Mouse (Mus musculus) heart, embryonic 14.5 days (tissue): ENCODE measurements around the gene Serpinb6b. TPM values are rescaled to one million over a fixed set of nuclear protein-coding genes. Genes with fewer than 3 reads are reported as not detected.
"Not testable (repeated sequence)": the region's sequence is repeated elsewhere in the genome, so short reads cannot be mapped to it uniquely, and the experiment has no call there.

Source experiments
- ATAC-seq: fragments of 200-750 bp; cut with Nextera tagmentation; 2 replicates; pipeline ENCODE4 v1.8.0; 2017; ENCODE audit warnings: low read depth, moderate TSS enrichment; ENCODE audit not compliant: insufficient number of reproducible peaks, insufficient read depth, low FRiP score
- H3K27ac ChIP-seq, 2 experiments: fragments of 200-500 bp in 1 of 2; fragments of 300-500 bp in 1 of 2; sonication (generic) in 1 of 2; replicated peaks in 1 of 2; 2 replicates each; pipeline ENCODE4 v1.5.1; 2012 to 2014; ENCODE audit warnings: low read depth in 2 of 2, low read length in 2 of 2, control low read depth in 1 of 2, mild to moderate bottlenecking in 1 of 2, mixed read lengths in 1 of 2; ENCODE audit not compliant: control insufficient read depth in 1 of 2, insufficient read depth in 1 of 2
- H3K27me3 ChIP-seq: fragments of 300-500 bp; sonication (generic); 2 replicates; pipeline ENCODE4 v1.6.1; 2014; ENCODE audit warnings: mild to moderate bottlenecking, low read length, control low read depth; ENCODE audit not compliant: control insufficient read depth, insufficient read depth
- H3K36me3 ChIP-seq: fragments of 300-500 bp; sonication (generic); 2 replicates; pipeline ENCODE4 v1.6.1; 2014; ENCODE audit warnings: mild to moderate bottlenecking, control low read depth, low read length, mixed read lengths; ENCODE audit not compliant: control insufficient read depth, insufficient read depth
- H3K4me1 ChIP-seq, 2 experiments: fragments of 200-500 bp in 1 of 2; fragments of 300-500 bp in 1 of 2; sonication (generic) in 1 of 2; 2 replicates each; pipeline ENCODE4 v1.6.1; 2012 to 2014; ENCODE audit warnings: low read length in 2 of 2, control low read depth in 1 of 2, mixed read lengths in 1 of 2; ENCODE audit not compliant: control insufficient read depth in 2 of 2, insufficient read depth in 2 of 2
- H3K4me2 ChIP-seq: fragments of 300-500 bp; sonication (generic); 2 replicates; pipeline ENCODE4 v1.6.1; 2014; ENCODE audit warnings: mild to moderate bottlenecking, low read length
- H3K4me3 ChIP-seq, 2 experiments: fragments of 200-500 bp in 1 of 2; fragments of 300-500 bp in 1 of 2; sonication (generic) in 1 of 2; 2 replicates each; pipeline ENCODE4 v1.5.1; 2012 to 2014; ENCODE audit warnings: low read length in 2 of 2, mild to moderate bottlenecking in 2 of 2, control low read depth in 1 of 2, low read depth in 1 of 2, moderate library complexity in 1 of 2; ENCODE audit not compliant: control insufficient read depth in 1 of 2, insufficient read depth in 1 of 2
- H3K9ac ChIP-seq: fragments of 300-500 bp; sonication (generic); 2 replicates; pipeline ENCODE4 v1.6.1; 2014; ENCODE audit warnings: mild to moderate bottlenecking, low read length
- H3K9me3 ChIP-seq: fragments of 300-500 bp; sonication (generic); 2 replicates; pipeline ENCODE4 v1.6.1; 2016; ENCODE audit warnings: low read length, control low read depth; ENCODE audit not compliant: control insufficient read depth
- WGBS: fragments of 180-500 bp; shearing (Covaris S2); extraction: QIAGEN DNeasy Blood & Tissue Kit; methylation state at CpG from one replicate; pipeline ENCODE4 v1.1.7; 2014; 5-methylcytosine and 5-hydroxymethylcytosine counted together
- polyA plus RNA-seq: library from polyadenylated mRNA; unstranded; fragments of >200 nt; fragmentation: Nextera tagmentation; extraction: Ambion mirVana; gene quantifications from 2 replicates; pipeline ENCODE4 v1.2.1, GENCODE M21; 2014

Gene Serpinb6b
- polyA plus RNA-seq, 1 experiment from 2014 or later: 23.9 TPM

- ATAC-seq, H3K4me2 ChIP-seq: not testable (repeated sequence)
These were observed 26.7 kb upstream of the Serpinb6b start for GRCm38 (mm10) chr13:32938275-32938674.

GRCm38 (mm10) chr13:32939191-32939590, 25.8 kb upstream of the Serpinb6b start:
- H3K27ac ChIP-seq: 0 out of 4 replicates have a peak overlapping the region, but pooled peaks of 1 of the 2 experiments have one; percentile 12
- ATAC-seq, H3K4me2 ChIP-seq, H3K4me3 ChIP-seq, H3K27me3 ChIP-seq, H3K9me3 ChIP-seq, H3K9ac ChIP-seq, H3K36me3 ChIP-seq: not testable (repeated sequence)
- peaks cover 7 to 13% of the 10 kb centered on the region in 2 experiments for H3K4me1 ChIP-seq
- 26% methylated on average over 3 of the region's 3 CpGs for WGBS

More at GRCm38 (mm10) chr13:32938275-32938674, 26.7 kb upstream of the Serpinb6b start:
- not testable (repeated sequence) for H3K27me3 ChIP-seq, H3K9me3 ChIP-seq, H3K4me3 ChIP-seq, H3K9ac ChIP-seq, H3K27ac ChIP-seq, H3K36me3 ChIP-seq
- WGBS: 52% methylated on average over 4 of the region's 4 CpGs
- H3K4me1 ChIP-seq: peaks cover 7 to 13% of the 10 kb centered on the region in 2 experiments

- ATAC-seq: no peak
- Histone ChIP-seq H3K27ac (no peak overlapping the region), H3K4me2 (no peak overlapping the region), H3K36me3 (no peaks in the 10 kb centered on the region), H3K9me3 (no peaks in the 10 kb centered on the region), H3K9ac (no peak overlapping the region), H3K4me1 (peaks cover 3 to 15% of the 10 kb centered on the region in 2 experiments), H3K4me3 (no peak overlapping the region), H3K27me3 (no peaks in the 10 kb centered on the region)
- 52% methylated on average over 4 of the region's 4 CpGs for WGBS
These were observed 8.5 kb upstream of the Serpinb6b start for GRCm38 (mm10) chr13:32956537-32956936.

- no peaks in the 10 kb centered on the region for H3K27me3 ChIP-seq
- ATAC-seq: no peak
- H3K4me1 ChIP-seq: peaks cover 3 to 15% of the 10 kb centered on the region in 2 experiments
- no peaks in the 10 kb centered on the region for H3K9me3 ChIP-seq
- peak overlapping the region; percentile 55 to 74 for H3K27ac ChIP-seq
- no peak overlapping the region for H3K4me3 ChIP-seq
- H3K4me2 ChIP-seq: no peak overlapping the region
- no peak overlapping the region for H3K9ac ChIP-seq
- 37% methylated on average over 4 of the region's 4 CpGs for WGBS
- no peaks in the 10 kb centered on the region for H3K36me3 ChIP-seq
These were observed 7.1 kb upstream of the Serpinb6b start for GRCm38 (mm10) chr13:32957917-32958316.

GRCm38 (mm10) chr13:32958521-32958920, 6.5 kb upstream of the Serpinb6b start:
- 30% methylated on average over 7 of the region's 7 CpGs for WGBS
- H3K4me2 ChIP-seq, H3K9ac ChIP-seq, H3K36me3 ChIP-seq, ATAC-seq, H3K9me3 ChIP-seq, H3K27me3 ChIP-seq, H3K4me3 ChIP-seq: not testable (repeated sequence)
- Histone ChIP-seq H3K4me1 (peaks cover 5 to 16% of the 10 kb centered on the region in 2 experiments), H3K27ac (peak overlapping the region; percentile 54 to 74)

- whole genome bisulfite sequencing: 50% methylated on average over 9 of the region's 9 CpGs
- Histone ChIP-seq H3K9me3 (no peaks in the 10 kb centered on the region), H3K36me3 (no peaks in the 10 kb centered on the region), H3K4me1 (peaks cover 10 to 17% of the 10 kb centered on the region in 2 experiments), H3K27me3 (no peaks in the 10 kb centered on the region), H3K4me2 (no peak overlapping the region), H3K4me3 (no peak overlapping the region), H3K27ac (peak overlapping the region; percentile 51 to 65), H3K9ac (no peak overlapping the region)
- ATAC-seq: no peak
These were observed 837 bp upstream of the Serpinb6b start for GRCm38 (mm10) chr13:32963990-32964753.

GRCm38 (mm10) chr13:32966116-32966515, 1.1 kb downstream of the Serpinb6b start:
- peak overlapping the region; percentile 61 for H3K4me2 ChIP-seq
- H3K9ac ChIP-seq: no peak overlapping the region
- H3K27me3 ChIP-seq: no peaks in the 10 kb centered on the region
- 57% methylated on average over 5 of the region's 5 CpGs for WGBS
- H3K4me3 ChIP-seq: peak overlapping the region; percentile 34 to 36; a peak in 2 of 4 replicates
- no peaks in the 10 kb centered on the region for H3K9me3 ChIP-seq
- peaks cover 10 to 17% of the 10 kb centered on the region in 2 experiments for H3K4me1 ChIP-seq
- H3K36me3 ChIP-seq: no peaks in the 10 kb centered on the region
- H3K27ac ChIP-seq: no peak overlapping the region; a peak in 1 of 4 replicates
- no peak for ATAC-seq
